Mouse (Mus musculus) liver, adult 2 months (tissue): ENCODE measurements at regions not wholly inside any gene's neighbourhood (a gene's known extent, or its start where the extent isn't known, plus 50 kb on each side); places are given as distances from the start of the nearest gene placed in this dataset.

Source experiments
- CTCF ChIP-seq: fragments of 200-500 bp; IDR thresholded peaks from 2 replicates; pipeline ENCODE4 v1.5.1; 2011; ENCODE audit warnings: low read depth, low read length, control low read depth
- POLR2A ChIP-seq: fragments of 200-500 bp; IDR thresholded peaks from 2 replicates; pipeline ENCODE4 v1.6.1; 2011; ENCODE audit warnings: low read length, control low read depth; ENCODE audit not compliant: insufficient read depth; ENCODE audit errors: extremely low read depth

DNA sequence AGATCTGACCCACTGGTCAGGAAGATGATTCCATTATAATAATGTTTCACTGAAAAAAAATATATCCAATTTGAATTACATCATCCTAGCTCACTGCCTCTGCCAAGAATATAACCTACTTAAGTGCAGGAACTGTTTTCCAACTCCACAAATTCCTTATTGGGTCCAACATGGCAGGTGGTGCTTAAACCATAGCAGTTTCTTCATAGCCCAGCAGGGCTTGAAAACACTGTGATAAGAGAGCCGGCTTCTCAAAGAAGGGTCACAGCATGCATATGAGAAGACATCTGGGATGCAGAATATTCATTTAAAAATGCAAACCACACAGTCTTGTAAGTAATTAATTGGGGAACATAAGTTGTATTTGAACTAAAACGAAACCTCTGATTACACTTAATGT is 677.6 kb downstream of the Diaph3 start:
- TF ChIP-seq CTCF (no peak), POLR2A (no peak)
